In genomic region chr8:84976763-84977434, GRCm38 (mm10) we compare ENCODE assay signal across 8 mouse cellular contexts. TPM values are rescaled to one million over a fixed set of nuclear protein-coding genes. Genes with fewer than 3 reads are reported as not detected.
DNase-seq lines count a peak whose midpoint lies in the region; ATAC-seq and TF ChIP-seq lines count a peak whose summit lies in the region.

No protein-coding gene starts in this region.

- peak overlapping the region; percentile 96 for H3K4me2 ChIP-seq in heart, embryonic 14.5 days (ENCODE audit: low read length)
- peak overlapping the region; percentile 97 for H3K4me2 ChIP-seq in forebrain, embryonic 11.5 days (ENCODE audit: low read depth, low read length, severe bottlenecking)
- peak overlapping the region; percentile 95 for H3K4me2 ChIP-seq in liver, embryonic 14.5 days (ENCODE audit: low read depth)

- no peak for TF ChIP-seq CTCF in ES-Bruce4 (IDR thresholded peaks at IDR 0.05; ENCODE audit: low read depth, low read length)
- TF ChIP-seq CTCF in liver, embryonic 14.5 days (IDR thresholded peaks at IDR 0.05; ENCODE audit: low read depth): no peak

- no peak for DNase-seq in heart, adult 18-20 months
- DNase-seq in forebrain, embryonic 11.5 days (ENCODE audit: low spot score): no peak
- DNase-seq in liver, embryonic 14.5 days (ENCODE audit: low read depth in 3 of 3, low spot score in 3 of 3): no peak
- no peak for DNase-seq in right cerebral cortex, postnatal 25 days
- DNase-seq in MN1 (ENCODE audit: low spot score): no peak

- ATAC-seq in heart, embryonic 14.5 days (ENCODE audit: insufficient number of reproducible peaks, insufficient read depth, low FRiP score, low read depth): no peak
- ATAC-seq in forebrain, embryonic 11.5 days (replicated peaks; ENCODE audit: low FRiP score): no peak
- ATAC-seq in liver, embryonic 14.5 days (ENCODE audit: insufficient read depth): no peak
- ATAC-seq in inflammation-experienced regulatory T-cells, adult 6 months: no peak

- TF ChIP-seq EP300 in ES-Bruce4 (IDR thresholded peaks at IDR 0.05; ENCODE audit: insufficient read depth, low read depth, low read length): no peak
- no peak for TF ChIP-seq EP300 in liver, embryonic 14.5 days (IDR thresholded peaks at IDR 0.05; ENCODE audit: low read depth)

- TF ChIP-seq POLR2A in ES-Bruce4 (IDR thresholded peaks at IDR 0.05; ENCODE audit: insufficient read depth, low read length): peak; percentile 80

- peak overlapping the region; percentile 62 to 66 for H3K4me3 ChIP-seq in heart, embryonic 14.5 days (ENCODE audit: control insufficient read depth in 1 of 2, insufficient read depth in 1 of 2, low read depth in 1 of 2, low read length in 2 of 2)
- H3K4me3 ChIP-seq in ES-Bruce4 (ENCODE audit: low read depth, low read length): peak overlapping the region; percentile 90
- peak overlapping the region; percentile 40 for H3K4me3 ChIP-seq in forebrain, embryonic 11.5 days (ENCODE audit: low read depth, low read length)
- peak overlapping the region; percentile 72 to 89 for H3K4me3 ChIP-seq in liver, embryonic 14.5 days (ENCODE audit: insufficient read depth in 1 of 2, low read depth in 2 of 2, low read length in 2 of 2)

- no peaks in the 10 kb centered on the region for H3K27me3 ChIP-seq in heart, embryonic 14.5 days (ENCODE audit: control insufficient read depth, insufficient read depth, low read length)
- no peaks in the 10 kb centered on the region for H3K27me3 ChIP-seq in ES-Bruce4 (ENCODE audit: control insufficient read depth, insufficient read depth, low read length, poor library complexity, severe bottlenecking)
- H3K27me3 ChIP-seq in forebrain, embryonic 11.5 days (ENCODE audit: control insufficient read depth, insufficient read depth, low read length): peaks cover 40% of the 10 kb centered on the region
- H3K27me3 ChIP-seq in liver, embryonic 14.5 days (ENCODE audit: control insufficient read depth, insufficient read depth, low read length): no peaks in the 10 kb centered on the region

- no peaks in the 10 kb centered on the region for H3K9me3 ChIP-seq in heart, embryonic 14.5 days (ENCODE audit: control insufficient read depth, low read length)
- H3K9me3 ChIP-seq in ES-Bruce4 (replicated peaks; ENCODE audit: control insufficient read depth, insufficient read depth, low read length, poor library complexity, severe bottlenecking): no peaks in the 10 kb centered on the region
- no peaks in the 10 kb centered on the region for H3K9me3 ChIP-seq in forebrain, embryonic 11.5 days (ENCODE audit: control insufficient read depth, low read length)
- no peaks in the 10 kb centered on the region for H3K9me3 ChIP-seq in liver, embryonic 14.5 days (ENCODE audit: control insufficient read depth, low read length)

- H3K9ac ChIP-seq in heart, embryonic 14.5 days (ENCODE audit: low read length): peak overlapping the region; percentile 83
- H3K9ac ChIP-seq in ES-Bruce4 (ENCODE audit: low read depth, poor library complexity, severe bottlenecking): peak overlapping the region; percentile 94
- H3K9ac ChIP-seq in forebrain, embryonic 11.5 days (ENCODE audit: low read length): 0 out of 2 replicates have a peak overlapping the region, but pooled peaks have one; percentile 31
- peak overlapping the region; percentile 80 for H3K9ac ChIP-seq in liver, embryonic 14.5 days (replicated peaks)

- peak overlapping the region; percentile 64 to 89 for H3K27ac ChIP-seq in heart, embryonic 14.5 days (replicated peaks in 1 of 2; ENCODE audit: control insufficient read depth in 1 of 2, insufficient read depth in 1 of 2, low read depth in 2 of 2, low read length in 2 of 2)
- peak overlapping the region; percentile 64 for H3K27ac ChIP-seq in ES-Bruce4 (ENCODE audit: insufficient read depth, low read length)
- H3K27ac ChIP-seq in forebrain, embryonic 11.5 days (ENCODE audit: low read depth, low read length): no peak overlapping the region
- H3K27ac ChIP-seq in liver, embryonic 14.5 days: peak overlapping the region; percentile 68

- WGBS in heart, embryonic 14.5 days: 3% methylated on average over 25 of the region's 25 CpGs
- 4% methylated on average over 25 of the region's 25 CpGs for WGBS in forebrain, embryonic 11.5 days
- 1% methylated on average over 24 of the region's 25 CpGs for WGBS in liver, embryonic 14.5 days (ENCODE audit: insufficient replicate concordance)

- peaks cover 30 to 55% of the 10 kb centered on the region in 2 experiments for H3K4me1 ChIP-seq in heart, embryonic 14.5 days (ENCODE audit: control insufficient read depth in 2 of 2, insufficient read depth in 2 of 2, low read length in 2 of 2)
- peaks cover 2% of the 10 kb centered on the region for H3K4me1 ChIP-seq in ES-Bruce4 (ENCODE audit: control insufficient read depth, insufficient read depth, low read length)
- peaks cover 32% of the 10 kb centered on the region for H3K4me1 ChIP-seq in forebrain, embryonic 11.5 days (replicated peaks; ENCODE audit: control insufficient read depth, insufficient read depth, low read length)
- peaks cover 50% of the 10 kb centered on the region in 2 experiments for H3K4me1 ChIP-seq in liver, embryonic 14.5 days (replicated peaks; ENCODE audit: control insufficient read depth in 2 of 2, insufficient read depth in 2 of 2, low read length in 1 of 2)

- peaks cover 33% of the 10 kb centered on the region for H3K36me3 ChIP-seq in heart, embryonic 14.5 days (ENCODE audit: control insufficient read depth, insufficient read depth, low read length)
- peaks cover 10% of the 10 kb centered on the region for H3K36me3 ChIP-seq in ES-Bruce4 (ENCODE audit: control insufficient read depth, insufficient read depth, low read length, poor library complexity, severe bottlenecking)
- H3K36me3 ChIP-seq in forebrain, embryonic 11.5 days (ENCODE audit: control insufficient read depth, insufficient read depth, low read length): peaks cover 7% of the 10 kb centered on the region; the same call in 1 of the 2 replicates
- peaks cover 30% of the 10 kb centered on the region for H3K36me3 ChIP-seq in liver, embryonic 14.5 days (replicated peaks; ENCODE audit: control insufficient read depth, insufficient read depth, low read depth)

RNA-seq across cellular contexts. Expression of gene Junb, which starts 1.6 kb away (rescaled TPM):
- polyA plus RNA-seq in heart, embryonic 14.5 days (2014; fragmentation: Nextera tagmentation; extraction: Ambion mirVana): 10.1 and 10.9 TPM in 2 replicates
- total RNA-seq in heart, adult 18-20 months (2021): 10 to 100 TPM; 11.0 to 13.9 TPM
- 19.0 and 20.4 TPM in 2 replicates for polyA plus RNA-seq in ES-Bruce4 (2011; ENCODE audit: insufficient read depth, insufficient read length, low read depth, missing spikeins)
- polyA plus RNA-seq in forebrain, embryonic 11.5 days (2014; fragmentation: Nextera tagmentation; extraction: Ambion mirVana): 5.2 and 5.8 TPM in 2 replicates
- polyA plus RNA-seq in liver, embryonic 14.5 days (2012; rRNA removed): 8.3 and 10.5 TPM in 2 replicates
- polyA plus RNA-seq in liver, embryonic 14.5 days (2014; fragmentation: Nextera tagmentation; extraction: Ambion mirVana): 10.5 and 11.2 TPM in 2 replicates
- polyA plus RNA-seq in inflammation-experienced regulatory T-cells, adult 6 months (2017; shearing (Covaris generic)): 10 to 100 TPM; 28.1 to 33.6 (median 33.1) TPM

RNA-seq across cellular contexts. Expression of gene Rnaseh2a, which starts 7.3 kb away (rescaled TPM):
- 71.8 and 80.8 TPM in 2 replicates for polyA plus RNA-seq in heart, embryonic 14.5 days (2014; fragmentation: Nextera tagmentation; extraction: Ambion mirVana)
- total RNA-seq in heart, adult 18-20 months (2021): 10 to 100 TPM; 45.6 to 48.4 TPM
- 79.2 and 88.1 TPM in 2 replicates for polyA plus RNA-seq in ES-Bruce4 (2011; ENCODE audit: insufficient read depth, insufficient read length, low read depth, missing spikeins)
- 128 and 147 TPM in 2 replicates for polyA plus RNA-seq in forebrain, embryonic 11.5 days (2014; fragmentation: Nextera tagmentation; extraction: Ambion mirVana)
- polyA plus RNA-seq in liver, embryonic 14.5 days (2012; rRNA removed): 49.3 and 56.2 TPM in 2 replicates
- 107 and 125 TPM in 2 replicates for polyA plus RNA-seq in liver, embryonic 14.5 days (2014; fragmentation: Nextera tagmentation; extraction: Ambion mirVana)
- polyA plus RNA-seq in inflammation-experienced regulatory T-cells, adult 6 months (2017; shearing (Covaris generic)): 10 to 100 TPM; 57.0 to 88.9 (median 72.8) TPM

RNA-seq across cellular contexts. Expression of gene Prdx2, which starts 7.5 kb away (rescaled TPM):
- polyA plus RNA-seq in heart, embryonic 14.5 days (2014; fragmentation: Nextera tagmentation; extraction: Ambion mirVana): 792 and 804 TPM in 2 replicates
- total RNA-seq in heart, adult 18-20 months (2021): 100 to 1,000 TPM; 648 to 740 TPM
- polyA plus RNA-seq in ES-Bruce4 (2011; ENCODE audit: insufficient read depth, insufficient read length, low read depth, missing spikeins): 226 and 237 TPM in 2 replicates
- polyA plus RNA-seq in forebrain, embryonic 11.5 days (2014; fragmentation: Nextera tagmentation; extraction: Ambion mirVana): 1,226 and 1,312 TPM in 2 replicates
- 1,117 and 1,155 TPM in 2 replicates for polyA plus RNA-seq in liver, embryonic 14.5 days (2012; rRNA removed)
- polyA plus RNA-seq in liver, embryonic 14.5 days (2014; fragmentation: Nextera tagmentation; extraction: Ambion mirVana): 2,207 and 2,282 TPM in 2 replicates
- polyA plus RNA-seq in inflammation-experienced regulatory T-cells, adult 6 months (2017; shearing (Covaris generic)): 100 to 1,000 TPM; 232 to 340 (median 290) TPM

RNA-seq across cellular contexts. Expression of gene Gm49661, which starts 7.7 kb away (rescaled TPM):
- not detected in 2 replicates for polyA plus RNA-seq in heart, embryonic 14.5 days (2014; fragmentation: Nextera tagmentation; extraction: Ambion mirVana)
- 1 to 10 TPM in 1 of 2 experiments, not detected in 1; 2.3 TPM for total RNA-seq in heart, adult 18-20 months (2021)
- 4.9 TPM in 1 of 2 replicates, not detected in the other for polyA plus RNA-seq in ES-Bruce4 (2011; ENCODE audit: insufficient read depth, insufficient read length, low read depth, missing spikeins)
- polyA plus RNA-seq in forebrain, embryonic 11.5 days (2014; fragmentation: Nextera tagmentation; extraction: Ambion mirVana): not detected in 2 replicates
- polyA plus RNA-seq in liver, embryonic 14.5 days (2012; rRNA removed): not detected in 2 replicates
- not detected in 2 replicates for polyA plus RNA-seq in liver, embryonic 14.5 days (2014; fragmentation: Nextera tagmentation; extraction: Ambion mirVana)
- polyA plus RNA-seq in inflammation-experienced regulatory T-cells, adult 6 months (2017; shearing (Covaris generic)): not detected

RNA-seq across cellular contexts. Expression of gene Hook2, which starts 13.5 kb away (rescaled TPM):
- polyA plus RNA-seq in heart, embryonic 14.5 days (2014; fragmentation: Nextera tagmentation; extraction: Ambion mirVana): 5.0 and 5.1 TPM in 2 replicates
- 1 to 10 TPM; 2.7 TPM for total RNA-seq in heart, adult 18-20 months (2021)
- polyA plus RNA-seq in ES-Bruce4 (2011; ENCODE audit: insufficient read depth, insufficient read length, low read depth, missing spikeins): 41.5 and 41.8 TPM in 2 replicates
- polyA plus RNA-seq in forebrain, embryonic 11.5 days (2014; fragmentation: Nextera tagmentation; extraction: Ambion mirVana): 14.8 and 15.5 TPM in 2 replicates
- 2.3 and 4.3 TPM in 2 replicates for polyA plus RNA-seq in liver, embryonic 14.5 days (2012; rRNA removed)
- polyA plus RNA-seq in liver, embryonic 14.5 days (2014; fragmentation: Nextera tagmentation; extraction: Ambion mirVana): 3.2 and 4.3 TPM in 2 replicates
- polyA plus RNA-seq in inflammation-experienced regulatory T-cells, adult 6 months (2017; shearing (Covaris generic)): 1 to 10 TPM; 2.2 to 4.9 (median 4.6) TPM

Comparison
In these comparisons a context has a peak if more than half of its experiments do, and no peak if none do; other contexts are left out.
1. H3K4me3 ChIP-seq: peak in every context shown above with its lines; median percentile 90 in ES-Bruce4; 80 in liver, embryonic 14.5 days; 64 in heart, embryonic 14.5 days; 40 in forebrain, embryonic 11.5 days.
2. H3K9ac ChIP-seq: peak in every context shown above with its lines; median percentile 94 in ES-Bruce4; 83 in heart, embryonic 14.5 days; 80 in liver, embryonic 14.5 days; 31 in forebrain, embryonic 11.5 days.